Mouse (Mus musculus): ENCODE data around the gene Zbtb40. TPM values are rescaled to one million over a fixed set of nuclear protein-coding genes. Genes with fewer than 3 reads are reported as not detected.

The Zbtb40 gene
- total RNA-seq, 2 experiments from 2014 or later = 3.1 to 5.7 TPM

GRCm38 (mm10) chr4:136980921-136981320 is 67.7 kb downstream of the Zbtb40 start:
- no peak for ATAC-seq (ENCODE audit: poor library complexity, severe bottlenecking)

GRCm38 (mm10) chr4:136977244-136977643 is 71.4 kb downstream of the Zbtb40 start:
- no peak for ATAC-seq (ENCODE audit: poor library complexity, severe bottlenecking)

DNA sequence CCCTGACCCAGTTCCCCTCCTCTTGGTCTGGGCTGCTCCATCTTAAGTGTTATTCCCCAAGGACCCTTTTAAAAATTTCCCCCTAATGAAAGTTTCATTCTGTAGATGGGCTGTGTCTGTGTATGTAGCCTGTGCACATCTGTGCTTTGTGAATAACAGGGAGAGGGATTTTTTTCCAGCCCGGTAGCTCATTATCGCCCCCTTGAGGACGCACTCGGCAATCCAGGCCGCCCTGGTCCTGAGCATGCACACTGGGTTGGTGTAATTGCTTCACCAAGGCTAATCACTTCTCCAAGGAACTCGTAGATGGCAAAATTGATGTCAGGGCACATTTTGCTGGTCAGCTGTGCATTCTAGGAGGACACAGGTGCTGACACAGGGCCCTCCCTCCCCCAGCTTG is 77.7 kb downstream of the Zbtb40 start:
- ATAC-seq (ENCODE audit: poor library complexity, severe bottlenecking) = no peak

DNA sequence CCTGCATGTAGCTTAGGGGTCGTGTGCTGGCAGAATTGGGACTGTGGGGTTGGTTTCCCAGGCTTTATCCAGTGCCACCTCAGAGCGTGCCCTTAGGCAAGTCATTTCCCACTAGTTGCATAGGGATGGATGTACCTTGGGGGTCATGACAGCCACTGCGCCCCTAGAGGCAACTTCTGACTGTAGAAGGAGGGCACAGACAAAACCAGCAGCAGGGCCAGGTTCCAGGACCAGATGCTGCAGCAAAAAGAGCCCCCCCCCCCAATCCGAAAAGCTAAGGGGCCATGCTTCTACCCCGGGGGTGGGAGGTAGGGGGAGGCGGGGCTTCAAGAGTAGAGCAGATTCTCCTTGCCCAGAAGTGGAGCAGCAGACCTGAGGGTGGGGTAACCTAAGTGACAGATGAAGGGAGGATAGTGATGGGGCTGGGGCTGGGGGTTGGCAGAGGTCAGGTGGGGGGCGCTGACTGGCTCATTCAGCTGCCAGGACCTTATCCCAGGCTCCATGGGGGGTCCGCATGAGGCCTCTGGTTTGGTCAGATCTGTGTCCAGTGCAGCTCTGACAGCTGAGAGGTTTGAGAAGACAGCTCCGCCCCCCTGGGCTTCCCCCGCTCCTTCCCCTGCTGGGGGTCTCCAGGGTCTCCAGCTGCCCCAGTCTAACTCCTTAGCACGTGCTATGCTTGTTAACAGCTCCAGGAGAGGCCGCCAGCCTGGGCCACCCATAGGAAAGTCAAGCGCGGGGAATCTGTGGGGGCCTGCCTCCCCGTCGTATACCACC is 78.9 kb downstream of the Zbtb40 start:
- no peak for ATAC-seq (ENCODE audit: poor library complexity, severe bottlenecking)

- ATAC-seq (ENCODE audit: poor library complexity, severe bottlenecking) = no peak
These were observed 79.5 kb downstream of the Zbtb40 start for GRCm38 (mm10) chr4:136969096-136969495.

GRCm38 (mm10) chr4:136967511-136967910 is 81.1 kb downstream of the Zbtb40 start:
- ATAC-seq (ENCODE audit: poor library complexity, severe bottlenecking) = no peak

GRCm38 (mm10) chr4:136966493-136967390 is 81.9 kb downstream of the Zbtb40 start:
- no peak for ATAC-seq (ENCODE audit: poor library complexity, severe bottlenecking)

- ATAC-seq (ENCODE audit: poor library complexity, severe bottlenecking) = no peak
These were observed 83.6 kb downstream of the Zbtb40 start for GRCm38 (mm10) chr4:136964990-136965421.

GRCm38 (mm10) chr4:136962447-136962846 is 86.2 kb downstream of the Zbtb40 start:
- no peak for ATAC-seq (ENCODE audit: poor library complexity, severe bottlenecking)

GRCm38 (mm10) chr4:136961642-136962285 is 86.8 kb downstream of the Zbtb40 start:
- ATAC-seq (ENCODE audit: poor library complexity, severe bottlenecking) = no peak

DNA sequence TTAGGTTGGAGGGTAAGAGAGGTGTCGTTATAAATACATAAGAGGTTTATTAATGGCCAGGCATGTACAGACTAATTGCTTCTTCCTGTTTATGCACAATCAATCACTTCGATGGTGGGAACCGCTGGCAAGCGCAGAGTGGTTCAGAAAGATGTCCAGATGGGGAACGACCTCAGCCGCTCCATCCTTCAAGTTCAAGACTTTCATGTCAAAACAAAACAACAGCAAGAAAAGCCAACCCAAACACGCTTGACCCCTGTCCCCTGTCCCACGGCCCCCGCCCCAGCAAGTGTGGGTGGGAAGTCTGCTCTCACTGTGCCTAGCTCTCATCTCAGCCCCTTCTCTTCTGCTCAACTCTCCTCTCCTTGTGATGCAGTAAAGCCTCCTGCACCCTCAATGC is 88.0 kb downstream of the Zbtb40 start:
- no peak for ATAC-seq (ENCODE audit: poor library complexity, severe bottlenecking)

DNA sequence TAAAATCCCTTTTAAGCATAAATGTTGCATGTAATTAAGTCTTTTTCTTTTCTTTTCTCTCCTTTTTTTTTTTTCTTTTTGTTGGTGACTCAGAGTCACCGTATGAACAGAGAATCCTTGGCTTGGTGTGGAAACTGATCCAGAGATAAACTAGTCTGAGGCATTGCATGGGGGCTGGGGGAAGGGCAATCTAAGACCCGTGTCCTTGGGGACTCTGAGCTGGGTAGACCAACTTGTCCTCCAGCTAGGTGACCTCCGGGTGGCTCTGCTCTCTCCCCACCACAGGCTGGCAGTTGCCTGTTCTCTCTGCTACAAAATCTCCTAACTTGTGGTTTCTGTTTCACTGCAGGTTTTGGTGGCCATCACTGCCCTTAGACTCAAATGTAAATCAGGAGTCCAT is 88.5 kb downstream of the Zbtb40 start:
- no peak for ATAC-seq (ENCODE audit: poor library complexity, severe bottlenecking)

GRCm38 (mm10) chr4:136956751-136957446 is 91.7 kb downstream of the Zbtb40 start, which contains the start of gene Epha8:
TSS of gene Epha8 (minus strand) at chr4:136956816.
- ATAC-seq (ENCODE audit: poor library complexity, severe bottlenecking) = no peak

GRCm38 (mm10) chr4:136954562-136954961 is 94.0 kb downstream of the Zbtb40 start:
- ATAC-seq (ENCODE audit: poor library complexity, severe bottlenecking) = no peak

GRCm38 (mm10) chr4:136949266-136949989 is 99.2 kb downstream of the Zbtb40 start:
- no peak for ATAC-seq (ENCODE audit: poor library complexity, severe bottlenecking)

DNA sequence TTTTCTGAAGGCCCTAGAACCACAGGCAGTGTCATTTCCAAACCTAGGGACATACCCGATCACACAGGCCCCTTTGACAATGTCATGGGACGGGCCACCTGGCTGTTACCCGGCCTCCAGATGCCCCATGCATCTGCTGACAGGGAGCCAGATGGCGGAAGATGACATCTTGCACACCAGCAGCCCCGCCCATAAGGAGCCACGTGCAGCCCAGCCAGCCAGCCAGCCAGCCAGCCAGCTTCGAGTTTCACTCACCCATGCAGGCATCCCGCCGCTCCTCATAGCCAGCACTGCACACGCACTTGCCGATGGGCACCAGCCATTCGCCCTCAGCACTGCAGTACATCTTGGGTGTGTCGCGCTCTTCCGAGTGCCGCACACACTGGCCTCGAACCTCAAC is 103.2 kb downstream of the Zbtb40 start:
- ATAC-seq (ENCODE audit: poor library complexity, severe bottlenecking) = no peak

- no peak for ATAC-seq (ENCODE audit: poor library complexity, severe bottlenecking)
These were observed 103.8 kb downstream of the Zbtb40 start for GRCm38 (mm10) chr4:136944558-136945350.

GRCm38 (mm10) chr4:136943175-136943574 is 105.4 kb downstream of the Zbtb40 start:
- ATAC-seq (ENCODE audit: poor library complexity, severe bottlenecking) = no peak

- no peak for ATAC-seq (ENCODE audit: poor library complexity, severe bottlenecking)
These were observed 105.8 kb downstream of the Zbtb40 start for GRCm38 (mm10) chr4:136942761-136943160.

All from megakaryocyte, adult 5-6 weeks (primary cell).